Mouse (Mus musculus): ENCODE data around the gene Inava. TPM values are rescaled to one million over a fixed set of nuclear protein-coding genes. Genes with fewer than 3 reads are reported as not detected.

Inava gene
- polyA plus RNA-seq, 1 experiment = 10.5 TPM

GRCm38 (mm10) chr1:136259543-136259892 lies 25.5 kb upstream of the Inava start:
- Histone ChIP-seq H3K4me3 (ENCODE audit: insufficient read depth, low read depth, low read length) (no peak overlapping the region), H3K27ac (ENCODE audit: insufficient read depth, low read depth, low read length) (no peak overlapping the region), H3K27me3 (replicated peaks; ENCODE audit: control insufficient read depth, insufficient read depth, low read length) (no peaks in the 10 kb centered on the region), H3K4me1 (ENCODE audit: control insufficient read depth, insufficient read depth, low read length) (no peaks in the 10 kb centered on the region), H3K36me3 (ENCODE audit: control insufficient read depth, insufficient read depth, low read length) (no peaks in the 10 kb centered on the region)
- no peak for DNase-seq
- TF ChIP-seq CTCF (conservative IDR thresholded peaks at IDR 0.05; ENCODE audit: insufficient read depth, insufficient read length, low read depth, low read length) (no peak), POLR2A (IDR thresholded peaks at IDR 0.05; ENCODE audit: low read depth, low read length) (no peak)
- 7% methylated on average over 16 of the region's 16 CpGs for WGBS

DNA sequence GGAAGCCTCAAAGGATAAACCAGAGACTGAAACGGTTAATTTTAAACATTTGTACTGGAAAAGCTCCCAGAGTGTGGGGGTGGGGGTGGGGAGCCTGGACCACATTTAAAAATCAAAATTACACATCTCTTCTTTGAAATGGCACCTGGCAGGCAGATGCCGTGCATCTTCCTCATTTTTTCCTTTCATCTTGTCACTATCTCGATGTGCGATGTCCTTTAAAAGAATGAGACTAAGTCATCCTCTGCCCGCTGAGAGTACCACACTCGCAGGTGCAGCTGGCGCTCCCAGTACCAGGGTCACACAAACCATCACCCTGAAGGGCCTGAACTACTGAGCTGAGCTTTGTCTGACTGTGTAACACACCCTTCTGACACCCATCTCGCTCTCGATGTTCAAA lies 24.4 kb upstream of the Inava start:
- H3K4me3 ChIP-seq (ENCODE audit: insufficient read depth, low read depth, low read length) = no peak overlapping the region
- no peaks in the 10 kb centered on the region for H3K36me3 ChIP-seq (ENCODE audit: control insufficient read depth, insufficient read depth, low read length)
- H3K27ac ChIP-seq (ENCODE audit: insufficient read depth, low read depth, low read length) = no peak overlapping the region
- no peaks in the 10 kb centered on the region for H3K4me1 ChIP-seq (ENCODE audit: control insufficient read depth, insufficient read depth, low read length)
- TF ChIP-seq CTCF (conservative IDR thresholded peaks at IDR 0.05; ENCODE audit: insufficient read depth, insufficient read length, low read depth, low read length) = no peak
- TF ChIP-seq POLR2A (IDR thresholded peaks at IDR 0.05; ENCODE audit: low read depth, low read length) = no peak
- H3K27me3 ChIP-seq (replicated peaks; ENCODE audit: control insufficient read depth, insufficient read depth, low read length) = no peaks in the 10 kb centered on the region
- DNase-seq = no peak
- 76% methylated on average over 9 of the region's 9 CpGs for WGBS

DNA sequence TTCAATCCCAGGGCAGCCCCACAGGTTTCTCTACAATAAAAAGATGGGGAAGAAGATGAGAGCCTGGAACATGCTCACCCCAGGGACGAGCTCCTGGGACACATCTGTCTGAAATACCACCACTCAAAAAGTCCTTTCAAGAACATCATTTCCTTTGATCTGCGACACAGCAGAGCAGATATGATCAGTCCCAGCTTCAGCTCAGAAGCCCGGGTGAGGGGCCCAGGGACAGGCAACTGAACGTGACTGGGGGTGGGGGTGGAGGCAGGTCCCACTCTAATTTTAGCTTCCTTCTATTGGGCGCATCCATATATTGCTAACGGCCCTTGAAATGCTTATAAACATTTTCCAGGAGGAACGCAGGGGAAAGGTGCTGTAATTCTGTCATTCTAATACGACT lies 21.6 kb upstream of the Inava start:
- H3K4me1 ChIP-seq (ENCODE audit: control insufficient read depth, insufficient read depth, low read length) = no peaks in the 10 kb centered on the region
- H3K27me3 ChIP-seq (replicated peaks; ENCODE audit: control insufficient read depth, insufficient read depth, low read length) = no peaks in the 10 kb centered on the region
- TF ChIP-seq CTCF (conservative IDR thresholded peaks at IDR 0.05; ENCODE audit: insufficient read depth, insufficient read length, low read depth, low read length) (no peak), POLR2A (IDR thresholded peaks at IDR 0.05; ENCODE audit: low read depth, low read length) (no peak)
- DNase-seq = no peak
- no peak overlapping the region for H3K27ac ChIP-seq (ENCODE audit: insufficient read depth, low read depth, low read length)
- H3K4me3 ChIP-seq (ENCODE audit: insufficient read depth, low read depth, low read length) = no peak overlapping the region
- WGBS = 64% methylated on average over 8 of the region's 8 CpGs
- H3K36me3 ChIP-seq (ENCODE audit: control insufficient read depth, insufficient read depth, low read length) = no peaks in the 10 kb centered on the region

GRCm38 (mm10) chr1:136255174-136255573 lies 21.1 kb upstream of the Inava start:
- 51% methylated on average over 6 of the region's 6 CpGs for WGBS
- Histone ChIP-seq H3K36me3 (ENCODE audit: control insufficient read depth, insufficient read depth, low read length) (no peaks in the 10 kb centered on the region), H3K4me1 (ENCODE audit: control insufficient read depth, insufficient read depth, low read length) (no peaks in the 10 kb centered on the region), H3K27ac (ENCODE audit: insufficient read depth, low read depth, low read length) (no peak overlapping the region), H3K4me3 (ENCODE audit: insufficient read depth, low read depth, low read length) (no peak overlapping the region), H3K27me3 (replicated peaks; ENCODE audit: control insufficient read depth, insufficient read depth, low read length) (no peaks in the 10 kb centered on the region)
- no peak for DNase-seq
- TF ChIP-seq CTCF (conservative IDR thresholded peaks at IDR 0.05; ENCODE audit: insufficient read depth, insufficient read length, low read depth, low read length) (no peak), POLR2A (IDR thresholded peaks at IDR 0.05; ENCODE audit: low read depth, low read length) (no peak)

GRCm38 (mm10) chr1:136254503-136255065 lies 20.5 kb upstream of the Inava start:
- H3K4me1 ChIP-seq (ENCODE audit: control insufficient read depth, insufficient read depth, low read length) = no peaks in the 10 kb centered on the region
- DNase-seq = no peak
- 85% methylated on average over 10 of the region's 10 CpGs for WGBS
- no peaks in the 10 kb centered on the region for H3K36me3 ChIP-seq (ENCODE audit: control insufficient read depth, insufficient read depth, low read length)
- no peaks in the 10 kb centered on the region for H3K27me3 ChIP-seq (replicated peaks; ENCODE audit: control insufficient read depth, insufficient read depth, low read length)
- H3K4me3 ChIP-seq (ENCODE audit: insufficient read depth, low read depth, low read length) = no peak overlapping the region
- TF ChIP-seq CTCF (conservative IDR thresholded peaks at IDR 0.05; ENCODE audit: insufficient read depth, insufficient read length, low read depth, low read length) (no peak), POLR2A (IDR thresholded peaks at IDR 0.05; ENCODE audit: low read depth, low read length) (no peak)
- H3K27ac ChIP-seq (ENCODE audit: insufficient read depth, low read depth, low read length) = no peak overlapping the region

DNA sequence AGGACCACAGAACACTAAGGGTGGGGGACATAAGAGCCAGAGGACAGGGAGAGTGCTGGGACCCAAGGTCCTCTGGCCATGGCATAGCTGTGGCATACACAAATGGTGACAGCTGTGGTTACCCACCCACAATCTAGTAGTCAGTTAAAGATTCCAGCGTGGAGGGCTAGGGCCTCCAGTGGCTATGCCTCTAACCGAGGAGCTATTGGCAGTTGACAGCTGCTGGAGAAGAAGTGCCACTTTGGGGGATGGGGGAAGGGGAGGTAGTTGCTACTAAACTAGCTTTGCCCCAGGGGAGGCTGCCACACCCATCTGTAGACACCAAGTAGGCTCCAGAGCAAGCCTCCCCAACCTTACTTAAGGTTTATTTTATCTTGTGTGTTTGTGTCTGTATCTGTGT lies 19.4 kb upstream of the Inava start:
- TF ChIP-seq POLR2A (IDR thresholded peaks at IDR 0.05; ENCODE audit: low read depth, low read length) (no peak), CTCF (conservative IDR thresholded peaks at IDR 0.05; ENCODE audit: insufficient read depth, insufficient read length, low read depth, low read length) (no peak)
- H3K27ac ChIP-seq (ENCODE audit: insufficient read depth, low read depth, low read length) = no peak overlapping the region
- no peaks in the 10 kb centered on the region for H3K4me1 ChIP-seq (ENCODE audit: control insufficient read depth, insufficient read depth, low read length)
- H3K27me3 ChIP-seq (replicated peaks; ENCODE audit: control insufficient read depth, insufficient read depth, low read length) = no peaks in the 10 kb centered on the region
- no peaks in the 10 kb centered on the region for H3K36me3 ChIP-seq (ENCODE audit: control insufficient read depth, insufficient read depth, low read length)
- H3K4me3 ChIP-seq (ENCODE audit: insufficient read depth, low read depth, low read length) = no peak overlapping the region
- no peak for DNase-seq
- WGBS = 34% methylated on average over 2 of the region's 2 CpGs

DNA sequence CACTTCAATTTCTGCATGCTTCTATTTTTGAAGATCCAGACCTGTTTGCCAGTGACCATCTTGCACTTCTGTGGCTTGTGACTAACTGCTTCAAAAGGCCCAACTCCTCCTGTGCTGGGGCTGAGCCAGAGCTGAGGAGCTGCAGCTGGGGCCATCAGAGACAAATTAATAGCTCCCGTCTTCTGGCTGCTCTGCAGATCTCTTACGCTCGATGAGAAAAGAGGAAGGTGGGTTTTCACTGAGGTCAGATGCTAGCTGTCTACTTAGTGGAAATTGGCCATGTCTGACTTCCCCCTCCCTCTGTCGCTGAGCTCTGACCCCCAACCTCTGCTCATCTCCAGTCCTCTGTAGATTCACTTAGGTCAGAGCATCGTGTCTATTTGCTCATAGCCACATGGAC lies 15.6 kb upstream of the Inava start:
- TF ChIP-seq POLR2A (IDR thresholded peaks at IDR 0.05; ENCODE audit: low read depth, low read length) (no peak), CTCF (conservative IDR thresholded peaks at IDR 0.05; ENCODE audit: insufficient read depth, insufficient read length, low read depth, low read length) (no peak)
- WGBS = 41% methylated on average over 5 of the region's 5 CpGs
- H3K27me3 ChIP-seq (replicated peaks; ENCODE audit: control insufficient read depth, insufficient read depth, low read length) = no peaks in the 10 kb centered on the region
- H3K4me1 ChIP-seq (ENCODE audit: control insufficient read depth, insufficient read depth, low read length) = no peaks in the 10 kb centered on the region
- no peak for DNase-seq
- no peaks in the 10 kb centered on the region for H3K36me3 ChIP-seq (ENCODE audit: control insufficient read depth, insufficient read depth, low read length)
- no peak overlapping the region for H3K4me3 ChIP-seq (ENCODE audit: insufficient read depth, low read depth, low read length)
- H3K27ac ChIP-seq (ENCODE audit: insufficient read depth, low read depth, low read length) = no peak overlapping the region

All from kidney, adult 2 months (tissue).